Mouse (Mus musculus) left cerebral cortex, postnatal 4 days (tissue): Measurements from ENCODE around the gene Tspo. TPM values are rescaled to one million over a fixed set of nuclear protein-coding genes. Genes with fewer than 3 reads are reported as not detected.
A peak's percentile ranks its signal among the peaks of the same experiment; 100 is the strongest.

Experiments used
- DNase-seq: peaks from one replicate; pipeline ENCODE4 v3.0.0-alpha.2; 2022
- intact Hi-C: fragments of 180-260 bp; cut with DNase I; formaldehyde crosslinking; loops from one replicate; pipeline ENCODE4 v1.15.1; 2025
- total RNA-seq, 2 experiments: library from RNA; stranded (reverse); gene quantifications; 2 replicates each; pipeline ENCODE4 v1.2.3; 2021

The Tspo gene
- total RNA-seq, 2 experiments from 2014 or later, result 2.9 to 3.8 TPM

DNA sequence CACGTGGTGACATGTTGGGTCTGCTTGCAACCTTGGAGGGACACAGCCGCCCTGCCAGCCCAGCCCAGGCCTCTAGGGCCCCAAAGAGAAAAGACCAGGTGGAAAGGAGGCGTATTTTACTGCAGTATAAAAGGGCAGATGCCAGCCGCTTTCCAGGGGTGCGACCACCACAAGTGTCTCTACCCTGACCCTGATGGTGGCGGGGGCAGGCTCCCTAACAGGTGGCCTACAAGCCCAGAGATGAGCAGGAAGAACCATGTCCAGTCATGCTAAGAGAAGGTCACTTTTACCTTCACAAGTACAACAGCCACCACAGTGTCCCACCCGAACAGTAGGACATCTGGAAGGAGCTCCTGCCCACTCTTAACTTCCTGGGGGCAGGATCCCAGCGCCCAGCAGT, 12.2 kb downstream of the Tspo start:
- intact Hi-C loops, result no loop called here
- no peak for DNase-seq

GRCm38 (mm10) chr15:83576651-83577050, 13.3 kb downstream of the Tspo start:
- intact Hi-C loops, result no loop called here
- no peak for DNase-seq

GRCm38 (mm10) chr15:83582931-83583330, 19.5 kb downstream of the Tspo start:
- no peak for DNase-seq
- intact Hi-C loops, result no loop called here

GRCm38 (mm10) chr15:83583419-83584156, 20.2 kb downstream of the Tspo start:
- DNase-seq, result no peak
- intact Hi-C loops, result no loop called here

DNA sequence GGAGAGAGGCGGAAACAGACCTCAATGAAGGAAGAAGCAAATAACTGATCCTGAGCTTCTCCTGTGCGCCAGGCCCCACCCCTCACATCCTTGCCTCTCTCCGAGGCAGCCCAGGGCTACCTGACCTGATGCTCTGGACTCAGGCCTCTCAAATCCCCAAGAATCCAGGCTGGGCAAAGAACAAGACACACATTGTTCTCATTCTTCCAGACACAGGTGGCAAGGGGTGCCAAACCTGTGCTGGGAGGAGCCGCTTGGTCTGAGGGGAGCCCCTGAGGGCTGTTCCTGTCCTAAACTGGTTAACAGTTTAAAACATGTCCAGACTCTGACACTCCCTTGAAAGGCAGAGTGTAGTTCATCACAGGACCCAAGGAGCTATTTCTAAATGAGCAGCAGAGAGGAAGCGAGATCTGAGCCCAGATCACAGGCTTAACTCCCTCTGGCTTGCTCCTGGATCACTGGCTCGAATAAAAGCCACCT, 21.4 kb downstream of the Tspo start:
- intact Hi-C loops, result no loop called here
- DNase-seq, result no peak

DNA sequence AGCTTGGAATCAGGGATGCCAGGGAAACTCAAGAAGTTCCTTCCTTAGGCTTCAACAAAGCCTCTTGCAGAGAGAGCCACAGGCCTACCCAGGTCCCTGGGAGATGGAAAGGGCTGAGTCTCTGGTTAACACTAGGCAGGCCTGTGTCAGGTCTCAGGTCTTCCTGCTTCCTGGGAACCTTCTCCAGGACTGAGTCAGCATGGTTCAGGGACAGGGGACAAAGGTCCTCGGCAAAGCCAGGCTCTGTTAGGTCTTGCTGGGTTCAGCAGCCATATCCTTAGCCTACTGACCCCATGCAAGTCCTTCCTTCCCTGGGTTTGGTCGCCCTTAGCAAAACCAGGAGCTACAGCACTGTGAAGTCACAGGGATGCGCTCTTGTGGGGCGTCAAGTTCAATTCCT, 27.4 kb downstream of the Tspo start:
- intact Hi-C loops, result no loop called here
- no peak for DNase-seq

DNA sequence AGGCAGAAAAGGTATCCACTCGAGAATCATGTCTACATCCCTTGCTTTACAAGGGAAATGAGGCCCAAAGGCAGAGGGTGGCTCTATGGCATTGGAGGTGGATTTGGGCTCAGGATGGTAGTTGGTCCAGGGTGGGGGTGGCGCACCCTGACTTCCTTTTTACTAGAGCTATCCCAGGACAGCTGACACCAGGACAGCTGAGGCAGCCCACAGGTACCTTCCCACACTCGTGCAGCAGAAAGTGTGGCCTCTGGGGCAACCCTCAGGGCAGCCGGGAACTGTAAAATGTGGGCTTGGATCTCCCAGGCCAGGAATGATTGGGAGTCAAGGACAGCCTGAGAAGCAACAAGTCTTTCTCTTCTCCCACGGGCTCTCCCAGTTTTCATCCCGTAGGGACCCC, 28.4 kb downstream of the Tspo start:
- DNase-seq, result no peak
- intact Hi-C loops, result no loop called here

DNA sequence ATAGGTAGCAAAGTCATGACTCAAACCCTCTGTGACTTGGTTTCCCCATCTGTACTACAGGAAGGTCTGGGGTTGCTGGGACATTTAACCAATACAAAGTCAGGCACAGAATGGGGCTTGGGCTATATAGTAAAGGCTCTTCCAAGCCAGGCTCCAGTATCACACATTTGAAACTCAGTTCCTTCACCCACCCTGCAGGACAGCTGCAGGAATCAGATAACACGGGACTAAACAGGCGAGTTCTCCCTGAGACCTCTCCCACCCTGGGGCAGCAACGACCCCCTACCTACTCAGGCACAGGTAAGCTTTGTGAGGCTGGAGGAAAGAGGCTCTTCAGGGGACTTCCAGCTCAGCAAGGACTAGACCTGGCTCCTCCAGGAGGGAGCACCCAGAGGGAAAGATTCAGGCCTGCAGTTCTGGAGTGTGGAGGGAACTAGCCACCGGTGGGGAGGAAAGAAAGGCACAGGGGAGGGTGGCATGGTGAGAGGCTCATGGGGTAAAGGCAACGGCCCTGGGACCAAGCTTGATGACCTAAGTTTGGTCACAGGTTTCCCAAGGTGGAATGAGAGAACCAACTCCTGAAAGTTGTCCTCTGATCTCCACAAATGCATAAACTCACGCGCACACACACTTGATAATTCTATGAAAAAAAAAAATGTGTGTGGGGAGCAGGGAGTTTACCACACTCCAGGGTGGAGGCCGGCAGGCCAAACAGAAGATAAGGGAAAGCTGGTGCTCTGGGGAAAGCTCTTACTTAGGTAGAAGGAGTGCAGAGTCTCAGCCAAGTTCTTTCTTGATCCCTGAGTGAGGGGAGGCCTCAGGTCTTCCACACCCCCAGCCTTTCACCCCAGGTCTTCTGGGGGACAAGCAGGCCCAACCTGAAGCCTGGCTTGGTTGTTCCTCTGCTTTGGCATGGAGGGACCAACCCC, 29.1 kb downstream of the Tspo start:
- intact Hi-C loops, result no loop called here
- DNase-seq, result no peak

- intact Hi-C loops, result no loop called here
- no peak for DNase-seq
Measured at GRCm38 (mm10) chr15:83593189-83593585, 29.8 kb downstream of the Tspo start.

DNA sequence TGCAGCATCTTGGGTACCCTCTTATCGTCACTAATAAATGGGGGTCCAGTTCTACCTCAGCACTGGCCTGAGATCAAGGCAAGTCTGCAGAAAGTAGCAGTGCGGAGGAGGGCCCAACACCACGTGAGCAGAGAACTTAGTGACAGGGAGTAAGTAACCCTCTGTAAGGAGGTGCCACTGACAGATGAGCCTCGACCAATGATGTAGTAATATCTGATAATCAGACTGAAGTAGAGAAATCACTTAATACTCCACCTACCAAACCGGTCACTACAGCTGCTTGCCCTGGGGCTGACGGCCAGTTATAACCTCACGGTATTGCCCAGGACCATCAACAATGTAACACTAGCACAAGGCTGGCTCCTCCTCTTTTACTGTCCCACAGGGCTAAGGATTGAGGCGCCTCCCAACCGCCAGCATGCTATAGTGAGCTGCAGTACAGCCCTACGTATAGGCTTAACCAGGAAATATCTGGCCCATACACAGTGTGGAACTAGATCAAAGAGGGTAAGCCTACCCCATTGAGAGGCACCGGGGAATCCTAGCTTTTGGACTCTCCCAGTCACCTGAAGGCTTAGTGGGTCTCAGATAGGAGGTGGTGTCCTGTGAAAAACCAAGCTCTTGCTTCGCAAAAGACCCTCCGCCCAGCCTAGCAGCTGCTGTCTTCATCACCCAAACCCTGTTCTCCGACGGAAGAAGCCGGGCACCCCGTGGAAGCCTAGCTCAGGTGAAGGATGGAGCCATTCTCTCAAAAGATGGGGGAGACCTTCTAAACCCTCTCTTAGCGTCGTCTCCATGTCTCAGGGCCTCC, 30.5 kb downstream of the Tspo start:
- DNase-seq, result no peak
- intact Hi-C loops, result no loop called here

DNA sequence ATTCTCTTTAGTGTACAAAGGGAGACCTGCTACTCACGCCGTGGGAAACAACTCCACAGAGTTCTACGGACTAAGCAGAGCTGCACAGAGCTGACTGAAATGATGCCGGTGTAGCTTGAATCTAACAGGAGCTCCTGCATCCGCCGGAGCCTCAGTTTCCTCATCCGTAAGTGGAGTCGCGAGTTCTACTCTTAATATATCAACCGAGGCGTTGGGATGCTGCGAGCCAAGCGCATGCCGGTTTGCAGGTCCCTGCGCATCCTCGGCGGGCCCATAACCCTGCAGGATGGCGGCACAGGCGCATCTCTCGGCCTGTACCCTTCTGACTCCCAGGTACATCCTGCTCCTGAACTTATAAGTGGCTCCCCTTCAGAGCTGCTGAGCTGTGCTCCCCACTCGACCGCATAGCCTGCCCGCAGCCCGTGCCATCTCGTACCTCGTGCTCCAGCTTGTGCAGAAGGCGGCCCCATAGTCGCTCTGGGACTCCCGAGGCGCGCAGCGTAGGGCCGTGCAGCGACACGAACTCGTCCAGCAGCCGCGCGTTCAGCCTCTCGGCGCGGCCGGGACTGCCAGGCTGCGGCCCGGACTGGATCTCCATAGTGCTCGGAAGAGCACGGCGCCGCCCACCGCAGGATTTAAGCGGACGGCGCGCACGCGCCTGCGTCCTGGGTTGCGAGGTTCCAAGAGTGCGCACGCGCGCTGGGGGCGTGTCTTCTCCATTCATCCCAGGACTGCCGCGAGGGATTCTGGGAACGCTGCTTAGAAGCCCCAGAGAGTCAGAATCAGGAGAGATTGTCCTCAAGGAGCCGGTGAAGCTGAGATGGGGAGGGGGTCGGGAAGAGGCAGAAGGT, 31.3 kb downstream of the Tspo start, which contains the start of gene Ttll12:
TSS of gene Ttll12 (minus strand) at position 645 of the 851 bp plus-strand sequence.
- intact Hi-C loops, result no loop called here
- DNase-seq, result peak; percentile 98

- intact Hi-C loops, result no loop called here
- no peak for DNase-seq
Measured at GRCm38 (mm10) chr15:83595364-83595711, 31.9 kb downstream of the Tspo start.

DNA sequence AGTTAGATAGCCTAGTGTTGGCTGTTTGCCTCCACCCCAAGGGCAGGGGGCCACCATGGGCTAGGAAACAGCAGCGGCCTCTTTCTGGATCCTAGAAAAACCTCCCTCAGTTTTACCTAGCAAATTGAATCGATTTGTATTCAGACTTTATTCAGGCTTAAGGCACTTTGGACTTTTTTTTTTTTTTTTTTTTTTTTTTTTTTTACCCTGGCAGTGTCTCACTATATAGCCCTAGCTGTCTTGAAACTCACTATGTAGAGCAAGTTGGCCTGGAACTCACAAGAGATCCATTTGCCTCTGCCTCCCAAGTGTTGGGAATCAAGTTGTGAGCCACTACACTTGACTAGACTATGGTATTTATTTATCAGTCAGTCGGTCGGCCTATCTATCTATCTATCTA, 33.4 kb downstream of the Tspo start:
- DNase-seq, result no peak
- intact Hi-C loops, result no loop called here

- DNase-seq, result no peak
- intact Hi-C loops, result no loop called here
Measured at GRCm38 (mm10) chr15:83601185-83601584, 37.8 kb downstream of the Tspo start.

GRCm38 (mm10) chr15:83602372-83603045, 39.1 kb downstream of the Tspo start:
- no peak for DNase-seq
- intact Hi-C loops, result no loop called here

- DNase-seq, result no peak
- intact Hi-C loops, result no loop called here
Measured at GRCm38 (mm10) chr15:83603046-83603396, 39.6 kb downstream of the Tspo start.

GRCm38 (mm10) chr15:83603426-83603825, 40.0 kb downstream of the Tspo start:
- DNase-seq, result no peak
- intact Hi-C loops, result no loop called here

- intact Hi-C loops, result no loop called here
- no peak for DNase-seq
Measured at GRCm38 (mm10) chr15:83606216-83606615, 42.8 kb downstream of the Tspo start.

- no peak for DNase-seq
- intact Hi-C loops, result no loop called here
Measured at GRCm38 (mm10) chr15:83606700-83607099, 43.3 kb downstream of the Tspo start.
